Mouse (Mus musculus): ENCODE measurements around the gene Rgs7.

GRCm38 (mm10) chr1:175296906-175297305 lies 195.4 kb downstream of the Rgs7 start:
- TF ChIP-seq CTCF (IDR thresholded peaks at IDR 0.05; ENCODE audit: low read depth) (no peak), EP300 (optimal IDR thresholded peaks at IDR 0.05) (no peak)

All from stomach, postnatal 0 days (tissue).